Mouse (Mus musculus) 3T3-L1 (cell line): Measurements from ENCODE around the gene Sae1.
"Not testable (repeated sequence)": the region's sequence is repeated elsewhere in the genome, so short reads cannot be mapped to it uniquely, and the experiment has no call there.

Source experiments
- DNase-seq: peaks from one replicate; pipeline ENCODE4 v3.0.0-alpha.2; 2015; ENCODE audit warnings: low read depth, low spot score

Gene Sae1

GRCm38 (mm10) chr7:16402968-16403948 lies 15.7 kb upstream of the Sae1 start:
- DNase-seq, result peak; percentile 50

- no peak for DNase-seq
Measured at GRCm38 (mm10) chr7:16402449-16402848, 14.8 kb upstream of the Sae1 start.

GRCm38 (mm10) chr7:16401991-16402431 lies 14.4 kb upstream of the Sae1 start:
- DNase-seq, result peak; percentile 27

GRCm38 (mm10) chr7:16400689-16401611 lies 13.3 kb upstream of the Sae1 start, which contains the start of gene Zc3h4:
Gene Zc3h4 (plus strand): TSS chr7:16400910.
- DNase-seq, result peak; percentile 76

GRCm38 (mm10) chr7:16399820-16400688 lies 12.4 kb upstream of the Sae1 start:
- peak; percentile 90 for DNase-seq

GRCm38 (mm10) chr7:16399098-16399819 lies 11.7 kb upstream of the Sae1 start:
- DNase-seq, result peak; percentile 94

- DNase-seq, result peak; percentile 32
Measured at GRCm38 (mm10) chr7:16398387-16399050, 10.9 kb upstream of the Sae1 start.

- DNase-seq, result no peak
Measured at GRCm38 (mm10) chr7:16397465-16397864, 9.9 kb upstream of the Sae1 start.

- peak; percentile 73 for DNase-seq
Measured at GRCm38 (mm10) chr7:16395944-16396343, 8.3 kb upstream of the Sae1 start.

GRCm38 (mm10) chr7:16392923-16393322 lies 5.3 kb upstream of the Sae1 start:
- DNase-seq, result no peak

- not testable (repeated sequence) for DNase-seq
Measured at GRCm38 (mm10) chr7:16389942-16390341, 2.3 kb upstream of the Sae1 start.

GRCm38 (mm10) chr7:16376505-16376904 lies 11.1 kb downstream of the Sae1 start:
- DNase-seq, result peak; percentile 74

- no peak for DNase-seq
Measured at GRCm38 (mm10) chr7:16374989-16375388, 12.6 kb downstream of the Sae1 start.

- DNase-seq, result peak; percentile 56
Measured at GRCm38 (mm10) chr7:16373719-16374118, 13.9 kb downstream of the Sae1 start.

GRCm38 (mm10) chr7:16370596-16370995 lies 17.0 kb downstream of the Sae1 start:
- no peak for DNase-seq

GRCm38 (mm10) chr7:16368835-16369234 lies 18.8 kb downstream of the Sae1 start:
- no peak for DNase-seq

- peak; percentile 34 for DNase-seq
Measured at GRCm38 (mm10) chr7:16366669-16367068, 20.9 kb downstream of the Sae1 start.

GRCm38 (mm10) chr7:16366133-16366646 lies 21.4 kb downstream of the Sae1 start:
- peak; percentile 61 for DNase-seq

GRCm38 (mm10) chr7:16364901-16365500 lies 22.6 kb downstream of the Sae1 start:
- peak; percentile 28 for DNase-seq
